Mouse (Mus musculus): ENCODE measurements around the gene Gm12216. TPM values are rescaled to one million over a fixed set of nuclear protein-coding genes. Genes with fewer than 3 reads are reported as not detected.
"Not testable (repeated sequence)": the region's sequence is repeated elsewhere in the genome, so short reads cannot be mapped to it uniquely, and the experiment has no call there.

Gene Gm12216
- polyA plus RNA-seq, 1 experiment from 2014 or later, result 0.79 TPM

- Histone ChIP-seq H3K27ac (replicated peaks) (no peak overlapping the region), H3K27me3 (replicated peaks) (no peaks in the 10 kb centered on the region), H3K4me2 (no peak overlapping the region), H3K4me1 (no peaks in the 10 kb centered on the region), H3K9ac (replicated peaks) (no peak overlapping the region), H3K9me3 (replicated peaks) (no peaks in the 10 kb centered on the region), H3K36me3 (peaks cover 34% of the 10 kb centered on the region), H3K4me3 (replicated peaks) (no peak overlapping the region)
- ATAC-seq (ENCODE audit: low FRiP score), result no peak
- WGBS, result 95% methylated on average over 5 of the region's 5 CpGs
These were observed 10.1 kb upstream of the Gm12216 start for GRCm38 (mm10) chr11:53869172-53869571.

- H3K4me1 ChIP-seq; H3K4me2 ChIP-seq; H3K4me3 ChIP-seq (replicated peaks); H3K27me3 ChIP-seq (replicated peaks); H3K27ac ChIP-seq (replicated peaks); H3K9ac ChIP-seq (replicated peaks); H3K9me3 ChIP-seq (replicated peaks); ATAC-seq (ENCODE audit: low FRiP score): not testable (repeated sequence)
- H3K36me3 ChIP-seq, result peaks cover 34% of the 10 kb centered on the region
- 54% methylated on average over 5 of the region's 5 CpGs for WGBS
These were observed 9.3 kb upstream of the Gm12216 start for GRCm38 (mm10) chr11:53868323-53868722.

- WGBS, result 83% methylated on average over 2 of the region's 4 CpGs
- not testable (repeated sequence) for H3K4me3 ChIP-seq (replicated peaks); H3K4me1 ChIP-seq; H3K36me3 ChIP-seq; ATAC-seq (ENCODE audit: low FRiP score); H3K4me2 ChIP-seq; H3K9ac ChIP-seq (replicated peaks); H3K9me3 ChIP-seq (replicated peaks); H3K27me3 ChIP-seq (replicated peaks); H3K27ac ChIP-seq (replicated peaks)
These were observed 5.8 kb upstream of the Gm12216 start for GRCm38 (mm10) chr11:53864724-53865310.

GRCm38 (mm10) chr11:53860944-53861343 is 1.9 kb upstream of the Gm12216 start:
- whole genome bisulfite sequencing, result 88% methylated on average over 8 of the region's 9 CpGs
- not testable (repeated sequence) for H3K4me2 ChIP-seq; H3K9me3 ChIP-seq (replicated peaks); H3K36me3 ChIP-seq; H3K27ac ChIP-seq (replicated peaks); H3K4me1 ChIP-seq; ATAC-seq (ENCODE audit: low FRiP score); H3K9ac ChIP-seq (replicated peaks); H3K27me3 ChIP-seq (replicated peaks); H3K4me3 ChIP-seq (replicated peaks)

GRCm38 (mm10) chr11:53858058-53858760 is 847 bp downstream of the Gm12216 start:
- Histone ChIP-seq H3K9me3 (replicated peaks) (no peaks in the 10 kb centered on the region), H3K4me1 (peaks cover 3% of the 10 kb centered on the region; the same call in 1 of the 2 replicates), H3K4me2 (0 out of 2 replicates have a peak overlapping the region, but pooled peaks have one; percentile 72), H3K36me3 (no peaks in the 10 kb centered on the region), H3K4me3 (replicated peaks) (no peak overlapping the region), H3K27ac (replicated peaks) (no peak overlapping the region), H3K27me3 (replicated peaks) (no peaks in the 10 kb centered on the region), H3K9ac (replicated peaks) (no peak overlapping the region)
- WGBS, result 84% methylated on average over 6 of the region's 6 CpGs
- no peak for ATAC-seq (ENCODE audit: low FRiP score)

GRCm38 (mm10) chr11:53853665-53854064 is 5.4 kb downstream of the Gm12216 start:
- ATAC-seq (ENCODE audit: low FRiP score), result no peak
- no peaks in the 10 kb centered on the region for H3K9me3 ChIP-seq (replicated peaks)
- H3K36me3 ChIP-seq, result no peaks in the 10 kb centered on the region
- WGBS, result 72% methylated on average over 5 of the region's 5 CpGs
- H3K4me1 ChIP-seq, result peaks cover 6% of the 10 kb centered on the region
- no peak overlapping the region for H3K4me2 ChIP-seq
- no peaks in the 10 kb centered on the region for H3K27me3 ChIP-seq (replicated peaks)
- no peak overlapping the region for H3K27ac ChIP-seq (replicated peaks)
- no peak overlapping the region for H3K4me3 ChIP-seq (replicated peaks)
- no peak overlapping the region for H3K9ac ChIP-seq (replicated peaks)

GRCm38 (mm10) chr11:53851795-53852194 is 7.3 kb downstream of the Gm12216 start:
- Histone ChIP-seq H3K27ac (replicated peaks) (no peak overlapping the region), H3K4me2 (no peak overlapping the region), H3K36me3 (no peaks in the 10 kb centered on the region), H3K4me3 (replicated peaks) (no peak overlapping the region), H3K4me1 (peaks cover 6% of the 10 kb centered on the region), H3K9me3 (replicated peaks) (no peaks in the 10 kb centered on the region), H3K9ac (replicated peaks) (no peak overlapping the region), H3K27me3 (replicated peaks) (no peaks in the 10 kb centered on the region)
- ATAC-seq (ENCODE audit: low FRiP score), result no peak
- WGBS, result 60% methylated on average over 5 of the region's 5 CpGs

GRCm38 (mm10) chr11:53849588-53850320 is 9.3 kb downstream of the Gm12216 start:
- peak overlapping the region; percentile 31; the same call in 1 of the 2 replicates for H3K4me2 ChIP-seq
- H3K27me3 ChIP-seq (replicated peaks), result no peaks in the 10 kb centered on the region
- no peaks in the 10 kb centered on the region for H3K9me3 ChIP-seq (replicated peaks)
- no peak overlapping the region for H3K9ac ChIP-seq (replicated peaks)
- H3K4me3 ChIP-seq (replicated peaks), result no peak overlapping the region
- peaks cover 6% of the 10 kb centered on the region for H3K4me1 ChIP-seq
- no peak overlapping the region for H3K27ac ChIP-seq (replicated peaks)
- 31% methylated on average over 9 of the region's 9 CpGs for WGBS
- H3K36me3 ChIP-seq, result no peaks in the 10 kb centered on the region
- ATAC-seq (ENCODE audit: low FRiP score), result no peak

GRCm38 (mm10) chr11:53845680-53846079 is 13.4 kb downstream of the Gm12216 start:
- Histone ChIP-seq H3K4me2 (no peak overlapping the region), H3K4me3 (replicated peaks) (no peak overlapping the region), H3K9ac (replicated peaks) (no peak overlapping the region), H3K27ac (replicated peaks) (no peak overlapping the region), H3K36me3 (no peaks in the 10 kb centered on the region), H3K27me3 (replicated peaks) (no peaks in the 10 kb centered on the region), H3K4me1 (peaks cover 6% of the 10 kb centered on the region), H3K9me3 (replicated peaks) (no peaks in the 10 kb centered on the region)
- no peak for ATAC-seq (ENCODE audit: low FRiP score)
- 79% methylated on average over 6 of the region's 6 CpGs for WGBS

GRCm38 (mm10) chr11:53843106-53843505 is 15.9 kb downstream of the Gm12216 start:
- H3K36me3 ChIP-seq, result no peaks in the 10 kb centered on the region
- H3K27me3 ChIP-seq (replicated peaks), result no peaks in the 10 kb centered on the region
- whole genome bisulfite sequencing, result 77% methylated on average over 10 of the region's 10 CpGs

GRCm38 (mm10) chr11:53842161-53842581 is 16.9 kb downstream of the Gm12216 start:
- no peak overlapping the region for H3K4me3 ChIP-seq (replicated peaks)
- H3K4me1 ChIP-seq, result no peaks in the 10 kb centered on the region
- no peaks in the 10 kb centered on the region for H3K27me3 ChIP-seq (replicated peaks)
- 47% methylated on average over 4 of the region's 4 CpGs for WGBS
- H3K27ac ChIP-seq (replicated peaks), result no peak overlapping the region
- no peaks in the 10 kb centered on the region for H3K36me3 ChIP-seq
- ATAC-seq (ENCODE audit: low FRiP score), result no peak
- no peaks in the 10 kb centered on the region for H3K9me3 ChIP-seq (replicated peaks)
- no peak overlapping the region for H3K9ac ChIP-seq (replicated peaks)
- no peak overlapping the region for H3K4me2 ChIP-seq

More at GRCm38 (mm10) chr11:53843106-53843505, 15.9 kb downstream of the Gm12216 start:
- Histone ChIP-seq H3K4me3 (replicated peaks) (no peak overlapping the region), H3K4me1 (no peaks in the 10 kb centered on the region), H3K9ac (replicated peaks) (no peak overlapping the region), H3K4me2 (no peak overlapping the region), H3K9me3 (replicated peaks) (no peaks in the 10 kb centered on the region), H3K27ac (replicated peaks) (no peak overlapping the region)
- ATAC-seq (ENCODE audit: low FRiP score), result no peak

GRCm38 (mm10) chr11:53841514-53841913 is 17.5 kb downstream of the Gm12216 start:
- Histone ChIP-seq H3K4me1 (no peaks in the 10 kb centered on the region), H3K27me3 (replicated peaks) (no peaks in the 10 kb centered on the region), H3K27ac (replicated peaks) (no peak overlapping the region), H3K9me3 (replicated peaks) (no peaks in the 10 kb centered on the region), H3K9ac (replicated peaks) (no peak overlapping the region), H3K36me3 (no peaks in the 10 kb centered on the region), H3K4me3 (replicated peaks) (no peak overlapping the region), H3K4me2 (no peak overlapping the region)
- 88% methylated on average over 12 of the region's 12 CpGs for WGBS
- ATAC-seq (ENCODE audit: low FRiP score), result no peak
